Mouse (Mus musculus) neutrophil, adult 65 days (primary cell): Measurements from ENCODE around the gene Pfdn6. TPM values are rescaled to one million over a fixed set of nuclear protein-coding genes. Genes with fewer than 3 reads are reported as not detected.

Source experiments
- total RNA-seq: library from RNA; stranded (reverse); gene quantifications from 2 replicates; pipeline ENCODE4 v1.2.4, GENCODE M21; 2023

The Pfdn6 gene
- 46.9 and 53.4 TPM in 2 replicates for total RNA-seq

GRCm38 (mm10) chr17:33940206-33940805 lies at the start of gene Pfdn6, which contains the start of gene Wdr46:
TSS of gene Pfdn6 (minus strand) at chr17:33940343.
TSS of gene Wdr46 (plus strand) at chr17:33940660.

DNA sequence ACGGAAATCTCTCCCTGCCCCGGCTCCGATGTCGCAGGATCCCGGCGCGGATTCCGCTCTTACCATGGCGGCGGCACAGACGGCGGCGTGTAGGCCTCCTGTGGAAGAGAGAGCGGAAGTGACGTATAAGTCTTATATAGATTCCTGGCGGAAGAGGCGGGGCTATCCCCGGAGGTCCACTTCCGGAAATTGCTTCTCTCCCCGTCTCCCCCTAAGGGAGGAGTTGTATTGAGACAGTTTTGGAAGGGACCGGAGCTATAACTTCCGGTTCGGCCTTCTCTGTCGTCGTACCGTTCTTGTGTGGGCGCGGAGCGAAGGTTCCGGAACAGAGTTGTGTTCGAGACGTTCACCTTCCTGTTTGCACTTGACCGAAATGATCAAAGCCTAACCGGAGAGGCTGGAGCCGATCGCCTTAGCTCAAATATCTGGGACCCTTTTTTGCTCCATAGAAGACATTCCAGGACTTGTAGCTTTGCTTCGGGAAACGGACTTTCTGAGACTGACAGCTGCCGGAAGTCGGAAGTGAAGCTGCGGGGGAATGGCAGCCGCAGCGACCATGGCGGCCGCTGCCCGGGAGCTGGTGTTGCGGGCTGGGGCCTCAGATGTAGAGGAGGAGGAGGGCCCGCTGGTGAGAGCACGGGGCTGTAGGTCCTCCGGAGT lies 15.5 kb upstream of the Pfdn6 start, which contains the start of the genes Vps52 and Rps18:
TSS of gene Vps52 (plus strand) at position 258 of the 660 bp plus-strand sequence.
TSS of gene Rps18 (minus strand) at position 447 of the 660 bp plus-strand sequence.

GRCm38 (mm10) chr17:33951021-33951946 lies 11.1 kb upstream of the Pfdn6 start, which contains the start of gene B3galt4:
TSS of gene B3galt4 (minus strand) at chr17:33951488.

DNA sequence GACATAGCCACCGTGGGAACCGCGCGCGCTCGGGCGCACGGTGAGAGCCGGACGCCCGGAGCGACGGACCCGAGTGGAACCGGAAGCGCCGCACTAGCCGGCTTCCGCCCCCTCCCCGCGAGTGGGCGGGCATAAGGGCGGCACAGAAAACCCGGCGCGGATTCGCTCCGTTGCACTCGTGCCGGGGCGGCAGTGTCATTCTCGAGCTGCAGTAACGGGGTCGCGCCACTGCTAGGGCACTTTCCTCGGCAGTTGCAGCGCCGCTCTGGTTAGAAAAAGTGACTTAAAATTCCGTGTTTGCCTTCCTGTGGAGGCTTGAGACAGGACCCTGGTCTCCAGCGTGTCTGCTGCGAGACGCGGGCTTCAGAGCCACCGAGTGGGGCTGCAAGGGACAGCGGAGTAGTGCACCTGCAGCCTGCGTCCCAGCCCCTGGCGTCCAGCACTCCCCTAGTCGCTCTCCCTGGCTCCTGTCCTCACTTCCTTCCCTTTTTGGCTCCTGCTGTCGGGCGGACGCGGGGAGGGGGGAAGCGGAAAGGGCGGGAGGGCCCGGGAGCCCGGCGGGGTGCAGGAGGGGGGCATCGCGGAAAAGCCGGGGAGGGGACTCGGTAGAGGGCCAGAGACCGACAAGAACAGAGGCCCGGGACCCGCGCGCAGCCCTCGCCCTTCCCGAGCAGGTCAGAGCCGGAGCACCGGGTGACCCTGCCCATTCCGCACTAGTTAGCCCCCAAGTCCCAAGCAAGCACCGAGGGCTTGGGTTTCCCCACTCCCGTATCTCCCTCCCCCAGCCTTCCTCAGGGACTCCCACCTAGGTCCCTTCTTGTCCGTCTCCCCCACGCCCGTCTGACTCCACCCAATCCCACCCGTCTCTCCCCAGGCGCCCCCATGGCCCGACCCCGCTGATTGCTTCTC lies 10.5 kb downstream of the Pfdn6 start, which contains the start of gene Rgl2:
TSS of gene Rgl2 (plus strand) at position 173 of the 909 bp plus-strand sequence.

DNA sequence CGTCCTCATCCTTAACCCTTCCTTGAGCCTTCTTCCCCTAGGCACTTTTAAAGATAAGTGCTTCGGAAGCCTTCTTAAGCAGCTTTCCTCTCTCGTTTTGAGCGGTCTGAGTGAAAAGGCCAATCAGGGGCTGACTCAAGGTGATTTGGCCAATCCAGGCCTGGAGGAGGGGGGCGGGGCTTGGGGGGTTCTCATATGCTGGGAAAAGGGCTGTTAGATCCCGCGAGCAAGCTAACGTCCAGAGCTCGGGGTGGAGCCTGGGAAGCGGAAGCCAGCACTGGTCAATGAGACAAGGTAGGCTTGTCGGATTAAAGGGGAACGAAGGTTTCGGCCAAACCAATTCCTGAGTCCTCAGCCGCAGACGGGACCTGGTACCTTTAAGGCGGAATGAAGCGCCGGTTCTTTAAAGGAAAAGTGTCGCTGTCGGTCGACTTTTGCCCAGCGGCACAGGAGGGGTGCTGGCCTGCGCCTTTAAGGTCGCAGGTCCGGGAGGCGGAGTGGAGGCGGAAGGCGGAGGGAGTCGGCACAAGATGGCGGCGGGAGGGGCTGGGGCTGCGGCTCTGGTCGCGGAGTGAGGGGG lies 24.4 kb downstream of the Pfdn6 start, which contains the start of the genes Tapbp and Zbtb22:
TSS of gene Tapbp (plus strand) at position 229 of the 580 bp plus-strand sequence.
TSS of gene Zbtb22 (plus strand) at position 234 of the 580 bp plus-strand sequence.

GRCm38 (mm10) chr17:33909077-33909868 lies 30.9 kb downstream of the Pfdn6 start, which contains the start of gene Daxx:
TSS of gene Daxx (plus strand) at chr17:33909414.

DNA sequence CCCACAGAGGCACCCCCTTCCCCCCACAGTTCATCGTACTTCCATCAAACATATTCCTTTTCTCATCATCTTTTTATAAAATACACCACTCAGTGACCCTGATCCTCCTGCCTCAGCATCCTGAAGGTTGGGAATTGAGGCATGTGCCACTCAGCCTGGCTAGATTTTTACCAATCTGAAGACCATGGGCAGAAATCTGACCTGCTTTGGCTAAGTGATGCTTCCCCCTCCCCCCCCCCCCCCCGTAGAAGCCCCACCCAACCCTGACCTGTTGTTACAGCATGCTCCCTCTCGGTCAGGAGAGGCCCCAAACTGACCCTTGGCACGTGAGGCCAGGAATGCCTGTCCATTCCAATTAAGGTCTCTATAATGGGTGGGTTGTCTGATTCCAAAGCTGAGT lies 35.3 kb downstream of the Pfdn6 start, which contains the start of gene Platr17:
TSS of gene Platr17 (plus strand) at position 301 of the 400 bp plus-strand sequence.

DNA sequence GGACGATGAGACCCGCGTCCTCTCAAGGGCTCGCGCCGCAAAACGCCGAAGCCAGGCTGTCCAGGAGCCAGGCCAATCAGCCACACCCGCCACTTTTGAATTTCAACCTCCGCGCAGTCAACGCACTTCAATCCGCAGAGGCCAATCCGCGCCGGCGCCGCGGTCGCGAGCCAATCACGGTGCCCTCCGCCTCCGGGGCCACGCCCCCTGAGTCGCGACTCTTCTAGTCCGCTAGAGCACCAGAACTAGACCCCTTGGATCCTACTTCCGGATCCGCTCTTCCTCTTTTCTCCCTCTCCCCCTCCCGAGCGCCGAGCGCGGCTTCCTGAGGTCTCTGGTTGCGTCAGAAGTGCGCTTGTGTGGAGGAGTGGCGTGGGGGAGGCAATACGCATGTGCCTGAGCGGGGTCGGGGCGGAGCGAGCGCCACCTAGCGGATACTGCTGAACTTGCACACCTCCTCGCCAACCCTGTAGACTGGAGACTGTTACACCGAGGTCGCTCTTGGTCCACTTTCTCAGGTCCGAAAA lies 49.5 kb downstream of the Pfdn6 start, which contains the start of gene Kifc1:
TSS of gene Kifc1 (minus strand) at position 129 of the 527 bp plus-strand sequence.

Other genes with a start within 250 kb of the Pfdn6 start
- gene March2, start 221.7 kb downstream of the Pfdn6 start, total RNA-seq = 48.6 and 60.5 TPM in 2 replicates
- 204 and 227 TPM in 2 replicates for gene Rab11b, start 179.8 kb downstream of the Pfdn6 start, total RNA-seq
- gene Angptl4, start 158.5 kb downstream of the Pfdn6 start, total RNA-seq = 1.2 and 1.5 TPM in 2 replicates
- 3.1 and 7.7 TPM in 2 replicates for gene Kank3, start 129.8 kb downstream of the Pfdn6 start, total RNA-seq
- 711 and 827 TPM in 2 replicates for gene Rps28, start 115.8 kb downstream of the Pfdn6 start, total RNA-seq
- 74.0 and 119 TPM in 2 replicates for gene Ndufa7, start 115.8 kb downstream of the Pfdn6 start, total RNA-seq
- 1.4 and 1.5 TPM in 2 replicates for gene Cd320, start 97.3 kb downstream of the Pfdn6 start, total RNA-seq
- gene Gm7029, start 66.5 kb downstream of the Pfdn6 start, total RNA-seq = not detected in 2 replicates
- gene Kifc1, start 49.7 kb downstream of the Pfdn6 start, total RNA-seq = 34.6 and 53.7 TPM in 2 replicates
- not detected in 2 replicates for gene Platr17, start 35.2 kb downstream of the Pfdn6 start, total RNA-seq
- 33.8 and 48.4 TPM in 2 replicates for gene Daxx, start 30.9 kb downstream of the Pfdn6 start, total RNA-seq
- gene Tapbp, start 24.4 kb downstream of the Pfdn6 start, total RNA-seq = 290 and 325 TPM in 2 replicates
- gene Zbtb22, start 24.4 kb downstream of the Pfdn6 start, total RNA-seq = 27.9 and 37.3 TPM in 2 replicates
- gene Rgl2, start 10.8 kb downstream of the Pfdn6 start, total RNA-seq = 218 and 285 TPM in 2 replicates
- gene Wdr46, start 317 bp upstream of the Pfdn6 start, total RNA-seq = 18.3 and 21.6 TPM in 2 replicates
- gene B3galt4, start 11.1 kb upstream of the Pfdn6 start, total RNA-seq = 11.3 and 12.8 TPM in 2 replicates
- 56.0 and 70.7 TPM in 2 replicates for gene Vps52, start 15.5 kb upstream of the Pfdn6 start, total RNA-seq
- 242 and 295 TPM in 2 replicates for gene Rps18, start 15.7 kb upstream of the Pfdn6 start, total RNA-seq
- gene H2-K1, start 60.0 kb upstream of the Pfdn6 start, total RNA-seq = 1,081 and 1,209 TPM in 2 replicates
- 9.9 and 11.6 TPM in 2 replicates for gene Ring1, start 84.3 kb upstream of the Pfdn6 start, total RNA-seq
- gene H2-Ke6, start 87.7 kb upstream of the Pfdn6 start, total RNA-seq = 67.8 and 83.5 TPM in 2 replicates
- gene Slc39a7, start 91.3 kb upstream of the Pfdn6 start, total RNA-seq = 85.8 and 92.4 TPM in 2 replicates
- gene Rxrb, start 91.5 kb upstream of the Pfdn6 start, total RNA-seq = 54.6 and 60.1 TPM in 2 replicates
- 6.9 and 9.1 TPM in 2 replicates for gene Col11a2, start 99.1 kb upstream of the Pfdn6 start, total RNA-seq
- gene H2-Oa, start 152.0 kb upstream of the Pfdn6 start, total RNA-seq = 1.6 and 2.5 TPM in 2 replicates
- 37.1 and 59.5 TPM in 2 replicates for gene H2-DMa, start 179.2 kb upstream of the Pfdn6 start, total RNA-seq
- gene Brd2, start 182.3 kb upstream of the Pfdn6 start, total RNA-seq = 207 and 226 TPM in 2 replicates
- 18.6 and 19.3 TPM in 2 replicates for gene H2-DMb2, start 203.0 kb upstream of the Pfdn6 start, total RNA-seq
- gene H2-DMb1, start 212.7 kb upstream of the Pfdn6 start, total RNA-seq = 22.2 and 30.6 TPM in 2 replicates
- 51.1 and 63.7 TPM in 2 replicates for gene Tap1, start 247.2 kb upstream of the Pfdn6 start, total RNA-seq
- 80.5 and 98.6 TPM in 2 replicates for gene Psmb9, start 247.4 kb upstream of the Pfdn6 start, total RNA-seq